Mouse (Mus musculus) heart, postnatal 0 days (tissue): Measurements from ENCODE around the gene Cilp.

ENCODE experiments used
- CTCF ChIP-seq: IDR thresholded peaks from 2 replicates; pipeline ENCODE4 v1.5.1; 2016; ENCODE audit warnings: antibody characterized with exemption, control low read depth, low read depth
- EP300 ChIP-seq: IDR thresholded peaks from 2 replicates; pipeline ENCODE4 v1.6.1; 2016; ENCODE audit warnings: antibody characterized with exemption, low read depth

DNA sequence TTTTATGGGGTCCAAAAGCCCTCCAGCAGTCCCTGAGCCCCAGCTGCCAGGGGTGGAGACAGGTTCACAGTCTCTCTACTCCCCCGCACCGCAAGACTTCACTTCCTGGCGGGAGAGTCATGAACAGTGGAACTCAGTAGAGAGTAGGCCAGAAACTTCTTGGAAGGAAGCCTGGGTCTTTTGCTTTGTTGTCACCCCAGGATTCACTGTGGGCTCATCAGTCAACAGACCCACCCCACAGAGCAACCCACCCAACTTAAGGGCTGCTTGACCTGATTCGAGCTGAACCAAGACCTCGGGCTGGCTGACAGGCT lies 16.6 kb upstream of the Cilp start:
- no peak for TF ChIP-seq CTCF
- TF ChIP-seq EP300: no peak
